Mouse (Mus musculus): ENCODE results near the gene Dnal4. TPM values are rescaled to one million over a fixed set of nuclear protein-coding genes. Genes with fewer than 3 reads are reported as not detected.

Dnal4 gene
- polyA plus RNA-seq, 1 experiment from 2014 or later: 71.7 TPM

DNA sequence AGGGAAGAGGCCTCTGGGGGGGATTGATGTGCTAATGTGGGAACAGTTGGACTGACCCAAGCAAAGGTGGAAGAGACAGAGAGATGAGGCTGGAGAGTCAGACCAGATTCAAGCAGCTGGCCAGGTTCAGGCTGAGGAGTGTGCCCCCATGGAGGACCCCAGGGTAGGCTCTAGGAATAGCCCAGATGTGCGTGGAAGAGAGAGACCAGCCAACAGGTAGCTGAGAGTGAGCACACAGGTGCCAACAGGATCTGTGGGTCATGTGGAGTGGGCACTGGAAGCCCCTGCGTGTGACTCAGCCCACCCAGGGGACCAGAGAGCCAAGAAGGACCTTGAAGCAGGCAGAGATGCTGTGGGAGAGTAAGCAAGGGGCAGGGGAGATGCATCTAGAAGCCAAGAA is 24.0 kb upstream of the Dnal4 start:
- peaks cover 61% of the 10 kb centered on the region for H3K27me3 ChIP-seq (ENCODE audit: insufficient read depth, low read length)
- H3K9me3 ChIP-seq (ENCODE audit: low read length): no peaks in the 10 kb centered on the region
- no peaks in the 10 kb centered on the region for H3K36me3 ChIP-seq (ENCODE audit: insufficient read depth, low read length)
- no peak overlapping the region for H3K9ac ChIP-seq (replicated peaks; ENCODE audit: low read length)
- H3K4me3 ChIP-seq (ENCODE audit: low read length): no peak overlapping the region
- H3K4me1 ChIP-seq (ENCODE audit: insufficient read depth, low read length): peaks cover 18% of the 10 kb centered on the region
- no peak overlapping the region for H3K4me2 ChIP-seq (replicated peaks; ENCODE audit: low read depth, low read length)
- whole genome bisulfite sequencing: 65% methylated on average over 2 of the region's 2 CpGs
- H3K27ac ChIP-seq (ENCODE audit: low read length): no peak overlapping the region
- ATAC-seq (ENCODE audit: low FRiP score, low TSS enrichment): no peak

GRCm38 (mm10) chr15:79800701-79801100 is 23.1 kb upstream of the Dnal4 start:
- peaks cover 52% of the 10 kb centered on the region for H3K27me3 ChIP-seq (ENCODE audit: insufficient read depth, low read length)
- no peak for ATAC-seq (ENCODE audit: low FRiP score, low TSS enrichment)

DNA sequence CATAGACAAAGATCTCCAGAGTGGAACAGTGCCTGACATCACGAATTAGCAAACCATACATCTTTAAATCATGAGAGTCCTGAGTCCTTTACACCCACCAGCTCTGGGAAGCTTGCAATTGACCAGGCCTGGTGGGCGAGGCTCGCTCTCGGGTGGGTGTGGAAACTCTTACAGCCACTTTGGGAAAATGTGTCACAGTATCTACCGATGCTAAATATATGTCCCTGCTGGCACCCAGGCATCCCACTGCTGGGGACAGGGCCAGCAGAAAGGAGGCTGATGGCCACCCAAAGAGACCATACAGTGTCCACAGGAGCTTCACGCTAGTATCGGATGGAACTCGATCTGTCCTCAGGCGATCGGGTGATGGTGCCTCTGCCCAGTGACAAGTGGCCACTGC is 20.9 kb upstream of the Dnal4 start:
- ATAC-seq (ENCODE audit: low FRiP score, low TSS enrichment): no peak
- Histone ChIP-seq H3K4me3 (ENCODE audit: low read length) (no peak overlapping the region), H3K9me3 (ENCODE audit: low read length) (no peaks in the 10 kb centered on the region), H3K27ac (ENCODE audit: low read length) (no peak overlapping the region), H3K4me2 (replicated peaks; ENCODE audit: low read depth, low read length) (no peak overlapping the region), H3K4me1 (ENCODE audit: insufficient read depth, low read length) (peaks cover 4% of the 10 kb centered on the region), H3K36me3 (ENCODE audit: insufficient read depth, low read length) (no peaks in the 10 kb centered on the region), H3K27me3 (ENCODE audit: insufficient read depth, low read length) (peaks cover 36% of the 10 kb centered on the region), H3K9ac (replicated peaks; ENCODE audit: low read length) (no peak overlapping the region)
- 85% methylated on average over 10 of the region's 10 CpGs for WGBS

More at GRCm38 (mm10) chr15:79800701-79801100, 23.1 kb upstream of the Dnal4 start:
- 53% methylated on average over 11 of the region's 11 CpGs for WGBS
- H3K4me2 ChIP-seq (replicated peaks; ENCODE audit: low read depth, low read length): no peak overlapping the region
- no peak overlapping the region for H3K9ac ChIP-seq (replicated peaks; ENCODE audit: low read length)
- H3K27ac ChIP-seq (ENCODE audit: low read length): no peak overlapping the region
- H3K36me3 ChIP-seq (ENCODE audit: insufficient read depth, low read length): no peaks in the 10 kb centered on the region
- no peaks in the 10 kb centered on the region for H3K9me3 ChIP-seq (ENCODE audit: low read length)
- H3K4me1 ChIP-seq (ENCODE audit: insufficient read depth, low read length): peaks cover 18% of the 10 kb centered on the region
- H3K4me3 ChIP-seq (ENCODE audit: low read length): no peak overlapping the region

DNA sequence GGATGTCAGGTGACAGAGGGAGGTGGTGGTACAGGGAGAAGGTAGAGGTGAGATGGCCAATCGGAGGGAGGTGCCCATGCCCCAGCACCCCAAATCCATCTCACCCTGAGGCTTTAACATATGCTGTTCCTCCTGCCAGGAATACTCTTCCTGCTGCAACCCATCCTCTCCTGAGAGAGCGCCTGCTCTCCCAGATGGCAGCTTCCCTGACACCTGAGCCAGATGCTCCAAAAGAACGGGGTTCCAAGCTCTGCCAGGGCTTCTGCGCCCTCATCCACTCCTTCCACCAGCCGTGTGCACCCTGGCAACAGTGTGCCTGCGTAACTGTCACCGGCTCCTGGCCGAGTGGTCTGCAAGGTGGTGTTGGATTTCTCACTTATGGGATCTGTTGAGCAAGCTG is 20.0 kb upstream of the Dnal4 start:
- no peak for ATAC-seq (ENCODE audit: low FRiP score, low TSS enrichment)
- Histone ChIP-seq H3K9me3 (ENCODE audit: low read length) (no peaks in the 10 kb centered on the region), H3K27ac (ENCODE audit: low read length) (no peak overlapping the region), H3K4me2 (replicated peaks; ENCODE audit: low read depth, low read length) (no peak overlapping the region), H3K9ac (replicated peaks; ENCODE audit: low read length) (no peak overlapping the region), H3K4me3 (ENCODE audit: low read length) (no peak overlapping the region), H3K27me3 (ENCODE audit: insufficient read depth, low read length) (peaks cover 27% of the 10 kb centered on the region), H3K4me1 (ENCODE audit: insufficient read depth, low read length) (no peaks in the 10 kb centered on the region), H3K36me3 (ENCODE audit: insufficient read depth, low read length) (no peaks in the 10 kb centered on the region)
- WGBS: 69% methylated on average over 8 of the region's 8 CpGs

DNA sequence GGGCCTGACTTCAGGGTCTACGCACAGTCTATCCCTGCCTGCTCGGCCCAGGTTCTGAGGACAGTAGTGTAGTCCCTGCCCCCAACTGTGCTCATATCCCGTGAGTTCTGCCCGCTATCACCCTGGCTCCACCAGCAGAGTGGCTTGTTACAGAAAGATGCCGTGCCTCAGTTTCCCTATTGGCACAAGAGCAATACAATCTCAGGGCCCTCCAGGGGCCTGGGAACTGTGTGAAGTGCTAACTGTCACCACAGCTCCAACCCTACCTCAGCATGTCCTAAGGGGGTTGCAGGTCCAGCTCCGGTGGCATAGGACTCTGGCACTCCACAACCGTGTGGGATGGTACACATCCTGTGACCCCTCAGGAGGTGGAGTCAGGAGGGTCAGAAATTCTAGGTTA is 19.4 kb upstream of the Dnal4 start:
- Histone ChIP-seq H3K9me3 (ENCODE audit: low read length) (no peaks in the 10 kb centered on the region), H3K27me3 (ENCODE audit: insufficient read depth, low read length) (peaks cover 21% of the 10 kb centered on the region), H3K4me2 (replicated peaks; ENCODE audit: low read depth, low read length) (no peak overlapping the region), H3K27ac (ENCODE audit: low read length) (no peak overlapping the region), H3K9ac (replicated peaks; ENCODE audit: low read length) (no peak overlapping the region), H3K4me3 (ENCODE audit: low read length) (no peak overlapping the region), H3K36me3 (ENCODE audit: insufficient read depth, low read length) (no peaks in the 10 kb centered on the region), H3K4me1 (ENCODE audit: insufficient read depth, low read length) (no peaks in the 10 kb centered on the region)
- no peak for ATAC-seq (ENCODE audit: low FRiP score, low TSS enrichment)
- 79% methylated on average over 7 of the region's 7 CpGs for WGBS

DNA sequence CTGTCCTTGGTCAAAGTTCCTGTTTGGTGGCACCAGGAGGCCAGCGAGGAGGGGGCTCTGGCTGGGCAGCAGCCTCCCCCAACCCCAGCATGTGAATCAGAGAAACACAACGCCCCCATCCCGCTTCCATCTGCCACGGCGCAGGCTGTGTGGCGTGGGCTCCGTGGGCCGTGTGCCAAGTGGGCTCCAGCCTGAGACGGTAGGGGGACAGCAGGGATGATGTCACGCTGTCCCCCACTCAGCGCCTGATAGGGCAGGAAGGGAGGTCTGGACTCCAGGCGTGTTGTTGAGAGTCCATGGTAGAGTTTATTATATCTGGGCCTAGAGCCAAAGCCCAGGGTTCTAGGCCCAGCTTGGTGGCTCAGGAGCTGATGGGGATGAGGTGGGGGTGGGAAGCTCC is 18.6 kb upstream of the Dnal4 start:
- 85% methylated on average over 12 of the region's 12 CpGs for whole genome bisulfite sequencing
- ATAC-seq (ENCODE audit: low FRiP score, low TSS enrichment): no peak
- Histone ChIP-seq H3K27ac (ENCODE audit: low read length) (no peak overlapping the region), H3K9ac (replicated peaks; ENCODE audit: low read length) (no peak overlapping the region), H3K36me3 (ENCODE audit: insufficient read depth, low read length) (no peaks in the 10 kb centered on the region), H3K27me3 (ENCODE audit: insufficient read depth, low read length) (peaks cover 13% of the 10 kb centered on the region; the same call in 1 of the 2 replicates), H3K4me3 (ENCODE audit: low read length) (no peak overlapping the region), H3K4me2 (replicated peaks; ENCODE audit: low read depth, low read length) (no peak overlapping the region), H3K9me3 (ENCODE audit: low read length) (no peaks in the 10 kb centered on the region), H3K4me1 (ENCODE audit: insufficient read depth, low read length) (no peaks in the 10 kb centered on the region)

- Histone ChIP-seq H3K4me2 (replicated peaks; ENCODE audit: low read depth, low read length) (no peak overlapping the region), H3K27me3 (ENCODE audit: insufficient read depth, low read length) (peaks cover 6% of the 10 kb centered on the region; the same call in 1 of the 2 replicates), H3K27ac (ENCODE audit: low read length) (no peak overlapping the region), H3K36me3 (ENCODE audit: insufficient read depth, low read length) (no peaks in the 10 kb centered on the region), H3K4me1 (ENCODE audit: insufficient read depth, low read length) (no peaks in the 10 kb centered on the region), H3K9ac (replicated peaks; ENCODE audit: low read length) (no peak overlapping the region), H3K9me3 (ENCODE audit: low read length) (no peaks in the 10 kb centered on the region), H3K4me3 (ENCODE audit: low read length) (no peak overlapping the region)
- 20% methylated on average over 20 of the region's 20 CpGs for WGBS
- no peak for ATAC-seq (ENCODE audit: low FRiP score, low TSS enrichment)
Measured at GRCm38 (mm10) chr15:79794173-79794572, 16.5 kb upstream of the Dnal4 start.

DNA sequence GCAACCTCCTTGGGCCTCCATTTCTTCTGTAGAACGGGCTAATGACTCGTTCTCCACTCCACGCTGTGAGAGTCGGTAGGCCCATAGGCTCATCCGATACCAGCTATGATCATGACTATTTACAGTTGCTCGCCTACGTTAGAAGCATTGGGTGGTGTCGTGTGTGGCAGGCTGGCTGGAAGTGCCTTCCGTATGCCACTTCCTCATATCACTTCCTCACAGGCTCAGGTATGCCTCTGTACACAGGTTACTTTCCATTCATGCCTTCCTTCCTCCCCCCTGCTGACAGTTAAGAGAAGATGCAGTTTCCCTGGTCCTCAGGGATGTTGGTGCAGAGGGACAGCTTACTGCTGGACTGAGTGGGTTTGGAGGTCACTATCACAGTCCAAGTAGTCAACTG is 15.4 kb upstream of the Dnal4 start:
- WGBS: 91% methylated on average over 9 of the region's 9 CpGs
- ATAC-seq (ENCODE audit: low FRiP score, low TSS enrichment): no peak
- Histone ChIP-seq H3K27me3 (ENCODE audit: insufficient read depth, low read length) (peaks cover 4% of the 10 kb centered on the region; the same call in 1 of the 2 replicates), H3K4me3 (ENCODE audit: low read length) (no peak overlapping the region), H3K27ac (ENCODE audit: low read length) (no peak overlapping the region), H3K4me1 (ENCODE audit: insufficient read depth, low read length) (no peaks in the 10 kb centered on the region), H3K36me3 (ENCODE audit: insufficient read depth, low read length) (no peaks in the 10 kb centered on the region), H3K4me2 (replicated peaks; ENCODE audit: low read depth, low read length) (no peak overlapping the region), H3K9me3 (ENCODE audit: low read length) (no peaks in the 10 kb centered on the region), H3K9ac (replicated peaks; ENCODE audit: low read length) (no peak overlapping the region)

- 19% methylated on average over 19 of the region's 19 CpGs for WGBS
- Histone ChIP-seq H3K4me1 (ENCODE audit: insufficient read depth, low read length) (no peaks in the 10 kb centered on the region), H3K4me2 (replicated peaks; ENCODE audit: low read depth, low read length) (no peak overlapping the region), H3K36me3 (ENCODE audit: insufficient read depth, low read length) (no peaks in the 10 kb centered on the region), H3K9me3 (ENCODE audit: low read length) (no peaks in the 10 kb centered on the region), H3K9ac (replicated peaks; ENCODE audit: low read length) (no peak overlapping the region), H3K27ac (ENCODE audit: low read length) (no peak overlapping the region), H3K4me3 (ENCODE audit: low read length) (no peak overlapping the region), H3K27me3 (ENCODE audit: insufficient read depth, low read length) (peaks cover 4% of the 10 kb centered on the region; the same call in 1 of the 2 replicates)
- no peak for ATAC-seq (ENCODE audit: low FRiP score, low TSS enrichment)
Measured at GRCm38 (mm10) chr15:79792455-79792854, 14.8 kb upstream of the Dnal4 start.

- no peaks in the 10 kb centered on the region for H3K9me3 ChIP-seq (ENCODE audit: low read length)
- no peaks in the 10 kb centered on the region for H3K4me1 ChIP-seq (ENCODE audit: insufficient read depth, low read length)
- ATAC-seq (ENCODE audit: low FRiP score, low TSS enrichment): no peak
- WGBS: 6% methylated on average over 12 of the region's 12 CpGs
- no peak overlapping the region for H3K4me2 ChIP-seq (replicated peaks; ENCODE audit: low read depth, low read length)
- no peak overlapping the region for H3K27ac ChIP-seq (ENCODE audit: low read length)
- no peak overlapping the region for H3K4me3 ChIP-seq (ENCODE audit: low read length)
- H3K36me3 ChIP-seq (ENCODE audit: insufficient read depth, low read length): no peaks in the 10 kb centered on the region
- no peak overlapping the region for H3K9ac ChIP-seq (replicated peaks; ENCODE audit: low read length)
- H3K27me3 ChIP-seq (ENCODE audit: insufficient read depth, low read length): peaks cover 4% of the 10 kb centered on the region; the same call in 1 of the 2 replicates
Measured at GRCm38 (mm10) chr15:79791502-79791901, 13.9 kb upstream of the Dnal4 start.
